Mouse (Mus musculus): ENCODE results near the gene Plg.

Gene Plg

GRCm38 (mm10) chr17:12387781-12388180 lies 9.4 kb downstream of the Plg start:
- no peak for DNase-seq

- no peak for DNase-seq
Observed at GRCm38 (mm10) chr17:12388239-12388638, 9.8 kb downstream of the Plg start.

GRCm38 (mm10) chr17:12396163-12396677 lies 17.8 kb downstream of the Plg start:
- DNase-seq: no peak

GRCm38 (mm10) chr17:12403420-12403819 lies 25.0 kb downstream of the Plg start:
- no peak for DNase-seq

GRCm38 (mm10) chr17:12409346-12409944 lies 31.0 kb downstream of the Plg start:
- no peak for DNase-seq

- DNase-seq: no peak
Observed at GRCm38 (mm10) chr17:12412181-12412890, 33.9 kb downstream of the Plg start.

- no peak for DNase-seq
Observed at GRCm38 (mm10) chr17:12412891-12413237, 34.5 kb downstream of the Plg start.

- no peak for DNase-seq
Observed at GRCm38 (mm10) chr17:12415031-12415735, 36.8 kb downstream of the Plg start.

GRCm38 (mm10) chr17:12415741-12416140 lies 37.3 kb downstream of the Plg start:
- no peak for DNase-seq

GRCm38 (mm10) chr17:12416250-12416895 lies 38.0 kb downstream of the Plg start:
- DNase-seq: peak; percentile 76 to 82

GRCm38 (mm10) chr17:12419491-12420079 lies 41.2 kb downstream of the Plg start:
- DNase-seq: no peak

GRCm38 (mm10) chr17:12420886-12421574 lies 42.6 kb downstream of the Plg start:
- peak in 1 of 2 experiments; percentile 9 for DNase-seq

- DNase-seq: no peak
Observed at GRCm38 (mm10) chr17:12422143-12422542, 43.7 kb downstream of the Plg start.

- no peak for DNase-seq
Observed at GRCm38 (mm10) chr17:12427156-12427555, 48.7 kb downstream of the Plg start.

GRCm38 (mm10) chr17:12428369-12428768 lies 50.0 kb downstream of the Plg start:
- DNase-seq: no peak

- DNase-seq: no peak
Observed at GRCm38 (mm10) chr17:12431707-12432106, 53.3 kb downstream of the Plg start.

- no peak for DNase-seq
Observed at GRCm38 (mm10) chr17:12437771-12438170, 59.4 kb downstream of the Plg start.

- DNase-seq: no peak
Observed at GRCm38 (mm10) chr17:12444561-12444960, 66.2 kb downstream of the Plg start.

- no peak for DNase-seq
Observed at GRCm38 (mm10) chr17:12451234-12451633, 72.8 kb downstream of the Plg start.

GRCm38 (mm10) chr17:12452862-12453531 lies 74.6 kb downstream of the Plg start:
- DNase-seq: peak; percentile 6 to 12

GRCm38 (mm10) chr17:12453691-12454090 lies 75.3 kb downstream of the Plg start:
- no peak for DNase-seq

Measured in cerebellum, postnatal 36 days (tissue).